Mouse (Mus musculus) embryonic facial prominence, embryonic 10.5 days (tissue): ENCODE results near the gene Cyba. TPM values are rescaled to one million over a fixed set of nuclear protein-coding genes. Genes with fewer than 3 reads are reported as not detected.

Experiments used
- DNase-seq: peaks from one replicate; pipeline ENCODE4 v3.0.0-alpha.2; 2017; ENCODE audit warnings: low spot score
- H3K27ac ChIP-seq: fragments of 300-500 bp; sonication (generic); replicated peaks from 2 replicates; pipeline ENCODE4 v1.5.1; 2016; ENCODE audit warnings: mild to moderate bottlenecking
- H3K27me3 ChIP-seq: fragments of 300-500 bp; sonication (generic); replicated peaks from 2 replicates; pipeline ENCODE4 v1.6.1; 2016; ENCODE audit warnings: low read depth, mild to moderate bottlenecking; ENCODE audit not compliant: poor library complexity, severe bottlenecking
- H3K36me3 ChIP-seq: fragments of 300-500 bp; sonication (generic); replicated peaks from 2 replicates; pipeline ENCODE4 v1.6.1; 2016; ENCODE audit warnings: mild to moderate bottlenecking, moderate library complexity
- H3K4me1 ChIP-seq: fragments of 300-500 bp; sonication (generic); 2 replicates; pipeline ENCODE4 v1.6.1; 2016
- H3K4me3 ChIP-seq: fragments of 300-500 bp; sonication (generic); 2 replicates; pipeline ENCODE4 v1.5.1; 2016; ENCODE audit warnings: mild to moderate bottlenecking, moderate library complexity
- H3K9me3 ChIP-seq: fragments of 300-500 bp; sonication (generic); 2 replicates; pipeline ENCODE4 v1.6.1; 2016; ENCODE audit warnings: mild to moderate bottlenecking
- WGBS: fragments of 180-500 bp; shearing (Covaris S2); methylation state at CpG from one replicate; pipeline ENCODE4 v1.1.7; 2016; 5-methylcytosine and 5-hydroxymethylcytosine counted together
- polyA plus RNA-seq: library from polyadenylated mRNA; unstranded; fragments of >200 nt; fragmentation: Nextera tagmentation; extraction: Ambion mirVana; gene quantifications from 2 replicates; pipeline ENCODE4 v1.2.1, GENCODE M21; 2016

The Cyba gene
- polyA plus RNA-seq, 1 experiment from 2014 or later = 62.6 TPM

DNA sequence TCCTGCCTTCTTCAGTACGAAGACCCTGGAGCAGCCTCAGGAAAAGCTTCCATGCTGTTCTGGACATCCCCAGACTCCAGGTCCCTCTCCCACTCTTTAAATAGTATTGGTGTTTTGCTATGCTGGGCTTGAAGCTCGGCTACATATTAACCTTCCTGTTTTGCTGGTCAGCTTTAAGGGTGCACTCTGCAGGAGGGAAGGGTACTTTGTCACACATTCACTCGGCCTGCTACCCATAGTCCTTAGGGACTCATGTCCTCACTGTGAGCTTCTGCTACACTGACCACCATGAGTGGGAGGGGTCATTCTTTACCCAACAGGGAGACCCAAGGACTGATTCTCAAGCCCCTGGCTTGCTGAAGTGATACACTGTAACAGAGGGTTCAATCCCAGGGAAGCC, 2.1 kb downstream of the Cyba start:
- Histone ChIP-seq H3K36me3 (peaks cover 26% of the 10 kb centered on the region), H3K27me3 (peaks cover 7% of the 10 kb centered on the region; the same call in 1 of the 2 replicates), H3K27ac (no peak overlapping the region), H3K4me3 (no peak overlapping the region), H3K4me1 (peaks cover 19% of the 10 kb centered on the region), H3K9me3 (peaks cover 4% of the 10 kb centered on the region; the same call in 1 of the 2 replicates)
- WGBS = 81% methylated on average over 3 of the region's 3 CpGs
- DNase-seq = no peak

DNA sequence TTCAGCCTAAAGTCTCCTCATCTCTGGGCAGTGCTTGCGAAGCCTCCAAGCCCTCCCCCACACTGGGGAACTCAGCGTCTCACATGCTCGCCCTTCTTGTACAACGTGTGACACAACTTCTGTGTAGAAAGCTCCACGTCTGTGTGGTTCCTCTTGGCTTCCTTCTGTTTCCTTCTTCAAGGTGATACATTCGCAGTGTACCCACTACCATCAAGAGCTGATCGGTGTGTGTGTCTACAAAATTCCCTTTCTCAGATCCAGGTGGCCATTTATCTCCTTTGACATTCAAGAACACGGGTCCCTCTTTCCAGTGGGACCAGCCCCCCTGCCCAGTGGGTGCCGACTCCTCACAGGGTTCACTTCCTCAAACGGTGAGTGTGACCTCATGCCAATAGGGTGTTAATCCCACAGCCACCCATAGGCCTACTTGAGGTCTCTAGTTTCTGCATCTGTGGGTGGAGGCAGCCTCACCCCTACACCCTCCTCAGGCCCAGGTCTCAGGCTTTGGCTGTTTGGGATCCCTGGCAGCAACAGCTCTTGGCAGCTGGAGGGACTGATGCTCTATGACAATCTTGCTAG, 2.6 kb downstream of the Cyba start:
- H3K4me3 ChIP-seq = no peak overlapping the region
- no peak for DNase-seq
- peaks cover 19% of the 10 kb centered on the region for H3K4me1 ChIP-seq
- 87% methylated on average over 10 of the region's 10 CpGs for WGBS
- no peak overlapping the region for H3K27ac ChIP-seq
- H3K36me3 ChIP-seq = peaks cover 21% of the 10 kb centered on the region
- H3K9me3 ChIP-seq = no peaks in the 10 kb centered on the region
- H3K27me3 ChIP-seq = peaks cover 7% of the 10 kb centered on the region; the same call in 1 of the 2 replicates

DNA sequence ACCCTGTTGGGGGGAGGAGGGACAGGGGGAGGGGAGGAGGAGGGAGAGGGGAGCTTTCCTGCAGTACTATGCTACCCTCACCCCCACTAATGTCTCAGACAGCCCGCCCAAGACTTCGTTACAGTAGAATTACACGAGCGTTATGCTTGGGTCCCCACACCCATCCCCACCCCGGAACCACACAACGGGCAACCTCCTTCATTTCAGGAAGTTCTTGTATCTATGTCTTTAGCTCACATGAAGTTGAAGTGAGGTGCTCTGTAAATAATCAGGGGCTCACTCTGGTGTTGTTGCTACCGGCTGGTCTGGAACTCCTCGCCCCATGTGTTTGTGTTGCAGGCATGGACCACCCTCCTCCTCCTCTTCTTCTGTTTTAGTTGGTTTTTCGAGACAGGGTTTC, 4.6 kb downstream of the Cyba start:
- no peaks in the 10 kb centered on the region for H3K9me3 ChIP-seq
- H3K4me3 ChIP-seq = no peak overlapping the region
- no peak for DNase-seq
- 89% methylated on average over 9 of the region's 9 CpGs for WGBS
- peaks cover 17% of the 10 kb centered on the region for H3K4me1 ChIP-seq
- no peak overlapping the region for H3K27ac ChIP-seq
- peaks cover 4% of the 10 kb centered on the region; the same call in 1 of the 2 replicates for H3K27me3 ChIP-seq
- 0 out of 2 replicates have a peak, but pooled peaks cover 1% of the 10 kb centered on the region for H3K36me3 ChIP-seq

DNA sequence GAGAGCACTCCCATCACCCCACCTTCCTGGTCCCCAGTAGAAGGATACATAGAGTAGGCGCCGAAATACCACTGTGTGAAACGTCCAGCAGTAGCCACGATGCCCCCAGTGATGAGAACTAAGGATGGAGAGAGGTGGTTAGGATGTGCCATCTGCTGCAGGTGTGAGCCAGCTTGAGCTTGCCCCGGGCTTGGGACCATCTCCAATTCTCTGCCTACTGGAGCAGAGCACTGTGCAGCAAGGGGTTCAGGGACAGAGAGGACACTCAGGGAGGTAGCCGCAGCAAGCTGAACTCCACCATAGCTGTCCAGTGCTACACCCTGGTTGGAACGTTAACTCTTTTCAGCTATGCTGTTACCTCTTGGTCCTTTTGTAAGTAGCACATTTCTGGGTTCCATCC, 5.1 kb downstream of the Cyba start:
- Histone ChIP-seq H3K4me1 (peaks cover 12% of the 10 kb centered on the region), H3K36me3 (no peaks in the 10 kb centered on the region), H3K4me3 (no peak overlapping the region), H3K27ac (no peak overlapping the region), H3K27me3 (peaks cover 4% of the 10 kb centered on the region; the same call in 1 of the 2 replicates), H3K9me3 (no peaks in the 10 kb centered on the region)
- no peak for DNase-seq
- WGBS = 88% methylated on average over 7 of the region's 7 CpGs

DNA sequence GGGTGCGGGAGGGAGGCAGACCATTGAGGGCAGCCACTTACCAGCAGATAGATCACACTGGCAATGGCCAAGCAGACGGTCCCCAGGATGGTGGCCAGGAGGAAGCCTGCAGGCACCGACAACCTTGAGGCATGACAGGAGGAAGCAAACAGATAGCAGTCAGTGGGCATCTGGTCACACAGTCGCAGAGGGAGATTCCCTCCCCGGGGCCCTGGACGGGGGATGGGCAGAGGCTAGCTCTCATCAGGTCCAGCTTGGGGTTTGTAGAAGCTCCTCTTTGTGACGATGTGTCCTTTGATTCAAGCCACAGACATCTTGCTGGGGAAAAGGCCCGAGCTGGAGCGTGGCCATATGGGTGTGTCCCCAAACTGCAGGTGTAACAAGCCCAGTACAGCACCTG, 6.6 kb downstream of the Cyba start:
- Histone ChIP-seq H3K9me3 (no peaks in the 10 kb centered on the region), H3K4me1 (no peaks in the 10 kb centered on the region), H3K36me3 (no peaks in the 10 kb centered on the region), H3K27ac (no peak overlapping the region), H3K27me3 (no peaks in the 10 kb centered on the region), H3K4me3 (no peak overlapping the region)
- WGBS = 77% methylated on average over 9 of the region's 9 CpGs
- DNase-seq = no peak

DNA sequence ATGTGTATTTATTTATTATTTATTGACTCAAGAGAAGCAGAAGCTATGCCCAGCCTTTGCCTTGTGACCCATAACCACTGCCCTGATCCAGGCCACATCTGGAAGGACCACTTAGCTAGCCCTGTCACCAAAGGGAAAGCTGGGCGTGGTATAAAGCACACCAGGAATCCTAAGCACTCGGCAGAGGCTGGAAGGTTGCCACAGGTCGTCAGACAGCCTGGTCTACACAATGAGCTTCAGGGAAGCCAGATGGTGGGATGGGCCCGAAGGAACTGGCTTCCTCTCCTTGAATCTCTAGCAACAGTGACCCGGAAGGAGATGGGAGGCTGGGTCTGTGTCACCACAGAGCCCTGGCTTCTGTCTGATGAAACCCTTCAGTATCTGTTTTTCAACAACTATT, 9.1 kb downstream of the Cyba start:
- no peaks in the 10 kb centered on the region for H3K4me1 ChIP-seq
- WGBS = 56% methylated on average over 5 of the region's 5 CpGs
- H3K9me3 ChIP-seq = no peaks in the 10 kb centered on the region
- no peaks in the 10 kb centered on the region for H3K27me3 ChIP-seq
- no peak for DNase-seq
- peaks cover 19% of the 10 kb centered on the region for H3K36me3 ChIP-seq
- no peak overlapping the region for H3K4me3 ChIP-seq
- H3K27ac ChIP-seq = no peak overlapping the region

DNA sequence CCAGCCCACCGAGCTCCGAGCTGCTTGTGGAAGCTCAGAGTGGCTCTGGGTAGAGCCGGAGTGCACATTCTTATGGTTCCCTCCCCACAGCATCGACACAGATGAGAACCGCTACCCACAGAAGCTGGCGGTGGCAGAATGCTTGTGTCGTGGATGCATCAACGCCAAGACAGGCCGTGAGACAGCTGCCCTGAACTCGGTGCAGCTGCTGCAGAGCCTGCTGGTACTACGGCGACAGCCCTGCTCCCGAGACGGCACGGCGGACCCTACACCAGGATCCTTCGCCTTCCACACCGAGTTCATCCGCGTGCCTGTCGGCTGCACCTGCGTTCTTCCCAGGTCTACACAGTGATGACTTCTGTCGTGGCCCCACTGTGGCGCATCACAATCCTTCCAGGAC, 9.5 kb downstream of the Cyba start:
- H3K27ac ChIP-seq = no peak overlapping the region
- peaks cover 23% of the 10 kb centered on the region for H3K36me3 ChIP-seq
- no peaks in the 10 kb centered on the region for H3K27me3 ChIP-seq
- no peaks in the 10 kb centered on the region for H3K4me1 ChIP-seq
- H3K9me3 ChIP-seq = no peaks in the 10 kb centered on the region
- DNase-seq = no peak
- WGBS = 87% methylated on average over 24 of the region's 24 CpGs
- no peak overlapping the region for H3K4me3 ChIP-seq

DNA sequence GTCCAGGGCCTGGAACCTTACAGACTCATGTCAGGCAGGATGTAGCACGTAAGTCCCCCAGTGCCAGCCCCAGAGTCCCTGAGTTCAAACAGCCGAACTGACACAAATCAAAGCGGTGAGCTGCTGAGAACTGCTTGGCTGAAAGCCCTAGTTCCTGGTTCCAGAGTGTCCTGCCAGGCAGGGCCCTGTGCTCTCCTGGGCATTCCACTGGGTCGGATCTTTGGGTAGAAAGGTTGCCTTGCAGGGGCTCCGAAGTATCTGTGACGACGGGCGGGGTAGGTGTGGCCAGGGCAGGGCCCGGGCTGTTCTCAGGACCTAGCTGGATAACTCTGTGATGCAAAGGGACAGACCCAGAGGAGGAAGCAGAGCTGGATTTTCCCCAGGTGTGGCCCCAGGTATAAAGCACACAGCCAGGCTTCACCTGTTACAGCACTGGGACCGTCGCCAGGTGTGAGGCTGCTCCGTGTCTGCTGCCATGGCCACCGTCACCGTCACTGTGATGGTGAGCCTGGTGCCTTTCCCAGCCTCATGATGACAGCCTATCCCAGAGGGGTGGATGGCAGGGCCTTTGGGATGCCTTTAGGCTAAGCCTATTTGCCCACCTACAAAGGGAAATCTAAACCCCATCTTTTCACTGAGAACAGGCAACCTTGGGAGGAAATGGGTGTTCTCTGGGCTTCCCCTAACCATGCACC, 11.2 kb downstream of the Cyba start, which contains the start of gene Il17c:
Gene Il17c, plus strand, starts transcription at position 645 of the 695 bp plus-strand sequence.
- peaks cover 40% of the 10 kb centered on the region for H3K36me3 ChIP-seq
- H3K27me3 ChIP-seq = no peaks in the 10 kb centered on the region
- 88% methylated on average over 14 of the region's 14 CpGs for WGBS
- no peak within 1 kb of the TSS for H3K4me3 ChIP-seq
- H3K4me1 ChIP-seq = no peaks in the 10 kb centered on the region
- H3K9me3 ChIP-seq = no peaks in the 10 kb centered on the region
- H3K27ac ChIP-seq = no peak within 1 kb of the TSS
- no peak for DNase-seq

DNA sequence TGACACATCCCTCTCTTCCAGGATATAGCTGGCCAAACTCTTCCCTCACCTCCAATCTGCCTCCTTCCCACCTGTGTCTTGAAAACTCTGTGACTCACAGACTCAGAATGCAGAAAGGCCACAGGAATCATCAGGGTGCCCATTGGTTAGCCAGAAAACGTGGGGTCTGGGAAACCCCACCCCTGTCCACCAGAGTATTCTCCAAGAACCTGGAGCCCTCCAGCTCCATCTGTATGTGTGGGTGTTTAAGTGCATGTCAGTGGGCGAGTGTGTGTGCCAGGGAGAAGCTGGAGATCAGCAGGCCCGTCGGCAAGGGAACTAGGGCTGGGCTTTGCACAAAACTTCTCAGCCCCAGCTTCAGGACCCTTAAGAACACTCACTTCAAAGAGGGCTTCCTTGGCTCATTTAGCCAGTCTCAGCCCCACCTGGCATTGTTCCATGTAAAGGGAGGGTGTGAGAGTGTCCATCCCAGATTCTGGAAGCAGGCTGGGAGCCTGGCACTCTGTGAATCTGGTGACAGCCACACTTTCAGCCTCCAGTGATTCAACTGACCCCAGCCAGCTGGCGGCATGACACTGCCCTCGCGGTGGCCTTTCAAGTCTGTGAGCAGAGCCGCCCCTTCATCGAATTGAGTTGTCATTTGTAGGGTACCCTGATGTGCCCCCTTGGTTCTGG, 12.7 kb downstream of the Cyba start:
- 73% methylated on average over 9 of the region's 9 CpGs for WGBS
- Histone ChIP-seq H3K4me1 (no peaks in the 10 kb centered on the region), H3K27me3 (no peaks in the 10 kb centered on the region), H3K4me3 (no peak overlapping the region), H3K36me3 (peaks cover 55% of the 10 kb centered on the region), H3K27ac (no peak overlapping the region), H3K9me3 (no peaks in the 10 kb centered on the region)
- no peak for DNase-seq

DNA sequence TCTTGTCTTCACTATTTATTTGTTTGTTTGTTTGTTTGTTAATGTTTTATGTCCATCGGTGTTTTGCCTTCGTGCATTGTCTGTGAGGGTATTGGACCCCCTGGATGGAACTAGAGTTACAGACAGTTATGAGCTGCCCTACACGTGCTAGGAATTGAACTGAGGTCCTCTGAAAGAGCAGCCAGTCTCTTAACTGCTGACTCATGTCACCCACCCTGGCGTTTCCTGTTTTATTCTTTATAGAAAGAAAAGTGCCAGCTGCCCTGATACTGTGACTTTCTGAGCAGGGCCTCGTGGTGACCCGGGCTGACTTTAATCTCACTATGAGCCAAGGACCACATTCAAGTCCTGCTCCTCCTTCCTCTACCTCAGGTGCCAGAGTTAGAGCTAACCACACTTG, 17.2 kb downstream of the Cyba start:
- no peak overlapping the region for H3K4me3 ChIP-seq
- H3K27me3 ChIP-seq = no peaks in the 10 kb centered on the region
- WGBS = 92% methylated on average over 6 of the region's 6 CpGs
- H3K27ac ChIP-seq = no peak overlapping the region
- peaks cover 100% of the 10 kb centered on the region for H3K36me3 ChIP-seq
- no peaks in the 10 kb centered on the region for H3K9me3 ChIP-seq
- DNase-seq = no peak
- H3K4me1 ChIP-seq = no peaks in the 10 kb centered on the region

DNA sequence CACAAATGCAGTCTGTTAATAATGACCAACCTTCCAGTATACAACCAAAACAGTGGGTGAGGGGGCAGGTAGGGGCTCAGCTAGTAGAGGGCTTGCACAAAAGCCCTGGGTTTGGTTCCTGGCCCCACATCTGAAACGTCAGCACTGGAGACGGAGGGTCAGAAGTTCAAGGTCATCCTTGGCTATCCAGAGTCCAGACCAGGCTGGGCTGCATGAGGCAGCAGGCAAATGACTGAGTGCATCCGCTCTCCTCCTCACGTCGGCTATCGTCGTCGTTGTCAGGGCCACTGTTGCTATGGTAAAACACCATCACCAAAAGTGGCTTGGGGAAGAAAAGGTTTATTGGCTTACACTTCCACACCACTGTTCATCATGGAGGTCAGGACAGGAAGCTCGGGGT, 18.4 kb downstream of the Cyba start:
- Histone ChIP-seq H3K4me3 (no peak overlapping the region), H3K36me3 (peaks cover 100% of the 10 kb centered on the region), H3K9me3 (no peaks in the 10 kb centered on the region), H3K27ac (no peak overlapping the region), H3K27me3 (no peaks in the 10 kb centered on the region), H3K4me1 (no peaks in the 10 kb centered on the region)
- DNase-seq = no peak
- whole genome bisulfite sequencing = 88% methylated on average over 9 of the region's 9 CpGs

DNA sequence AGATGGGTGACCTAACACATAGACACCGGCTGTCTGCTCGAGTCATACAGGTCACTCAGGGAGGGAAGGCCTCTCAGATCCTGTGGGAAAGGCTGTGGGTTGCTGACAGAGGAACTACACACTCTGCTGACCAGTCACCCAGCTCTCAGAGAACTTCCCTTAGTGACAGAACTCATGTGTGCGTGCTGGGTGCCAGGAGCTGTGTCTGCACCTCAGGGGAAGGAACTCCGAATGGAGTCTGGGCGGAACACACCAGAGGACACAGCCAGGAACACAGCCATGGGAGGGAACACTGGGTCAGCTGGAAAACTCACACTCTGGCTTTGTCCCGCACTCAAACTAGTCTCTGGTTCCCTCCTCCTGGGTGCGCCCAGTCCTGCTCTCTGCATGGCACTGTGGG, 25.1 kb downstream of the Cyba start:
- Histone ChIP-seq H3K36me3 (peaks cover 99% of the 10 kb centered on the region), H3K27ac (no peak overlapping the region), H3K4me3 (no peak overlapping the region), H3K27me3 (no peaks in the 10 kb centered on the region), H3K4me1 (no peaks in the 10 kb centered on the region), H3K9me3 (no peaks in the 10 kb centered on the region)
- DNase-seq = no peak
- 90% methylated on average over 7 of the region's 7 CpGs for WGBS
